Mouse (Mus musculus) myocyte (in vitro differentiated cells): Measurements from ENCODE around the gene Syngr2.

Experiments
- CEBPB ChIP-seq: IDR thresholded peaks from 2 replicates; pipeline ENCODE4 v1.6.1; 2011; ENCODE audit warnings: mild to moderate bottlenecking, moderate library complexity; ENCODE audit not compliant: poor library complexity, insufficient read depth, severe bottlenecking
- E2F4 ChIP-seq: IDR thresholded peaks from one replicate; pipeline ENCODE4 v1.6.1; 2011; ENCODE audit warnings: mild to moderate bottlenecking, control low read depth, moderate library complexity; ENCODE audit not compliant: insufficient read depth
- MAX ChIP-seq: IDR thresholded peaks from one replicate; pipeline ENCODE4 v1.6.1; 2011; ENCODE audit warnings: low read depth, mild to moderate bottlenecking, control low read depth
- MYOD1 ChIP-seq, 3 experiments: IDR thresholded peaks; one replicate each; pipeline ENCODE4 v1.6.1; 2011; ENCODE audit warnings: control low read depth in 2 of 3, low read depth in 2 of 3, mild to moderate bottlenecking in 2 of 3, moderate library complexity in 1 of 3; ENCODE audit not compliant: insufficient read length in 2 of 3, control insufficient read depth in 1 of 3
- MYOG ChIP-seq, 3 experiments: IDR thresholded peaks; one replicate each; pipeline ENCODE4 v1.6.1; 2011; ENCODE audit warnings: control low read depth in 2 of 3, low read depth in 2 of 3, mild to moderate bottlenecking in 2 of 3; ENCODE audit not compliant: insufficient read length in 2 of 3, control insufficient read depth in 1 of 3, insufficient read depth in 1 of 3
- POLR2A ChIP-seq: IDR thresholded peaks from one replicate; pipeline ENCODE4 v1.6.1; 2011; ENCODE audit warnings: low read depth, mild to moderate bottlenecking, control low read depth, moderate library complexity; ENCODE audit not compliant: insufficient read length
- POLR2AphosphoS2 ChIP-seq: IDR thresholded peaks from one replicate; pipeline ENCODE4 v1.6.1; 2011; ENCODE audit warnings: low read depth, control low read depth; ENCODE audit not compliant: insufficient read length
- TCF12 ChIP-seq: IDR thresholded peaks from one replicate; pipeline ENCODE4 v1.6.1; 2011; ENCODE audit warnings: mild to moderate bottlenecking, control low read depth; ENCODE audit not compliant: poor library complexity, insufficient read depth, severe bottlenecking
- TCF3 ChIP-seq: IDR thresholded peaks from one replicate; pipeline ENCODE4 v1.6.1; 2011; ENCODE audit warnings: low read depth, control low read depth; ENCODE audit not compliant: insufficient read length
- USF1 ChIP-seq: IDR thresholded peaks from one replicate; pipeline ENCODE4 v1.6.1; 2011; ENCODE audit warnings: low read depth, mild to moderate bottlenecking, control low read depth, moderate library complexity

DNA sequence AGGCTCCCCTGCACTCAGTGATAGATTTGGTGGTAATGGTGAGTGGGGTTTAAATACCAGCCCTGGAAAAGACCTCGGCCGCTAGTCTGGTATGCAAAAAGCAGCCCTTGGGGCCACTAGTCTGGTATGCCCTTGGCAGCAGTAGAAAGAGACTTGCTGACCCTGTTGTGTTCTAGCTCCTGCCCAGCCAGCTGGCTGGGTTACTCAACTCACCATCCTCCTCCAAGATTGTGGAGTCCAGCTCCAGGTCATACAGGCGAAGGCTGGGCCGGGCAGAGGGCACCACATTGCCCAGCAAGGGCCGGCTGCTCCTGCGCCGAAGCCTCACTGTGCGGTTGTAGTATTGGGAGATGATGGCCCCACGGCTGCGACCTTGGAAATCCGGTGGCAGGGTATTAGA, 31.4 kb upstream of the Syngr2 start:
- TF ChIP-seq POLR2A (no peak), POLR2AphosphoS2 (no peak), MAX (no peak), TCF12 (no peak), USF1 (no peak), MYOD1 (IDR thresholded peaks at IDR 0.05; ENCODE audit: control insufficient read depth in 1 of 3, insufficient read length in 2 of 3, low read depth in 2 of 3) (no peak), E2F4 (no peak), MYOG (IDR thresholded peaks at IDR 0.05; ENCODE audit: control insufficient read depth in 1 of 3, insufficient read depth in 1 of 3, insufficient read length in 2 of 3, low read depth in 2 of 3) (no peak), CEBPB (no peak), TCF3 (no peak)
